In the genomic region with DNA sequence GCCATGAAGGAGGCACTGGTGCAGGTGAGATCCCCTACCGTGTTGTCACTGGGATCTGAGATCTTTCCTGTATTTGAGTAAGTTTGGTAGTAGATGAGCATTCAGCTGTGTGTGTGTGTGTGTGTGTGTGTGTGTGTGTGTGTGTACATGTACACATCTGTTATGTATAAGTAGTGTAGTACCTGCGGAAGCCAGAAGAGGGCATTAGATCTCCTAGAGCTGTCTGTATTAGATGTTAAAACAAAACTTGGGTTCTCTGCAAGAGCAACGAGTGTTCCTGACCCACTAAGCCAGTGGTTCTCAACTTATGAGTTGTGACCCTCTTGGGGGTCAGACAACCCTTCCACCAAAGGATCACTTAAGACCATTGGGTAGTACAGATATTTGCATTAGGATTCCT, we compare ENCODE assay signal across 8 mouse cellular contexts.
DNase-seq lines count a peak whose midpoint lies in the region; ATAC-seq and TF ChIP-seq lines count a peak whose summit lies in the region.

No protein-coding gene starts in this region.

- ATAC-seq in forebrain, postnatal 0 days, result peak; percentile 58
- no peak for ATAC-seq in forebrain, embryonic 13.5 days
- ATAC-seq in lung, embryonic 14.5 days (ENCODE audit: insufficient read depth), result no peak
- no peak for ATAC-seq in activated CD4-positive, CD25-positive, alpha-beta regulatory T cell, adult 4 months

- H3K4me3 ChIP-seq in forebrain, postnatal 0 days (ENCODE audit: low read depth, low read length), result no peak overlapping the region
- no peak overlapping the region for H3K4me3 ChIP-seq in forebrain, embryonic 13.5 days
- H3K4me3 ChIP-seq in lung, embryonic 14.5 days (ENCODE audit: low read depth, low read length), result no peak overlapping the region

- H3K27me3 ChIP-seq in forebrain, postnatal 0 days (ENCODE audit: insufficient read depth, low read length), result no peaks in the 10 kb centered on the region
- no peaks in the 10 kb centered on the region for H3K27me3 ChIP-seq in forebrain, embryonic 13.5 days
- H3K27me3 ChIP-seq in lung, embryonic 14.5 days (ENCODE audit: insufficient read depth, low read length), result no peaks in the 10 kb centered on the region

- DNase-seq in forebrain, postnatal 0 days, result peak; percentile 61
- DNase-seq in lung, embryonic 14.5 days, result peak; percentile 60
- DNase-seq in lung, adult 18-20 months, result no peak
- DNase-seq in c-Kit-positive CD71-negative TER-119-negative erythroid progenitor cells, embryonic 14.5 days (ENCODE audit: low read depth), result peak; percentile 6
- DNase-seq in lung, postnatal 36 days, result peak; percentile 30
- DNase-seq in adrenal gland, postnatal 25 days, result no peak

- no peak overlapping the region for H3K9ac ChIP-seq in forebrain, postnatal 0 days
- no peak overlapping the region for H3K9ac ChIP-seq in forebrain, embryonic 13.5 days
- no peak overlapping the region for H3K9ac ChIP-seq in lung, embryonic 14.5 days

- peak; percentile 66 for TF ChIP-seq CTCF in forebrain, postnatal 0 days (IDR thresholded peaks at IDR 0.05; ENCODE audit: low read depth)
- peak; percentile 45 for TF ChIP-seq CTCF in lung, embryonic 14.5 days (IDR thresholded peaks at IDR 0.05; ENCODE audit: low read depth)

- H3K9me3 ChIP-seq in forebrain, postnatal 0 days (ENCODE audit: low read length), result no peaks in the 10 kb centered on the region
- H3K9me3 ChIP-seq in forebrain, embryonic 13.5 days (replicated peaks), result no peaks in the 10 kb centered on the region
- no peaks in the 10 kb centered on the region for H3K9me3 ChIP-seq in lung, embryonic 14.5 days (ENCODE audit: low read depth, low read length)

- peaks cover 96% of the 10 kb centered on the region for H3K36me3 ChIP-seq in forebrain, postnatal 0 days (ENCODE audit: insufficient read depth)
- peaks cover 100% of the 10 kb centered on the region for H3K36me3 ChIP-seq in forebrain, embryonic 13.5 days (ENCODE audit: poor library complexity, severe bottlenecking)
- peaks cover 100% of the 10 kb centered on the region for H3K36me3 ChIP-seq in lung, embryonic 14.5 days (ENCODE audit: insufficient read depth)

- 93% methylated on average over 3 of the region's 3 CpGs for WGBS in forebrain, postnatal 0 days
- 93% methylated on average over 3 of the region's 3 CpGs for WGBS in forebrain, embryonic 13.5 days
- WGBS in lung, embryonic 14.5 days, result 92% methylated on average over 3 of the region's 3 CpGs

- no peak overlapping the region for H3K27ac ChIP-seq in forebrain, postnatal 0 days (ENCODE audit: low read depth, low read length)
- H3K27ac ChIP-seq in forebrain, embryonic 13.5 days, result no peak overlapping the region
- H3K27ac ChIP-seq in lung, embryonic 14.5 days (ENCODE audit: low read depth), result no peak overlapping the region

- no peak overlapping the region for H3K4me2 ChIP-seq in forebrain, postnatal 0 days (ENCODE audit: low read depth)
- no peak overlapping the region for H3K4me2 ChIP-seq in forebrain, embryonic 13.5 days
- H3K4me2 ChIP-seq in lung, embryonic 14.5 days, result no peak overlapping the region

- H3K4me1 ChIP-seq in forebrain, postnatal 0 days (ENCODE audit: insufficient read depth), result no peaks in the 10 kb centered on the region
- no peaks in the 10 kb centered on the region for H3K4me1 ChIP-seq in forebrain, embryonic 13.5 days
- H3K4me1 ChIP-seq in lung, embryonic 14.5 days (ENCODE audit: insufficient read depth), result no peaks in the 10 kb centered on the region

Comparison
In these comparisons a context has a peak if more than half of its experiments do, and no peak if none do; other contexts are left out.
1. DNase-seq: peak in forebrain, postnatal 0 days (single experiment), lung, embryonic 14.5 days (single experiment), c-Kit-positive CD71-negative TER-119-negative erythroid progenitor cells, embryonic 14.5 days (single experiment) and lung, postnatal 36 days (single experiment); none in lung, adult 18-20 months (0 of 2) and adrenal gland, postnatal 25 days (single experiment).